Mouse (Mus musculus) liver, embryonic 14.5 days (tissue): ENCODE measurements around the gene Helz.
A peak's percentile ranks its signal among the peaks of the same experiment; 100 is the strongest.

Source experiments
- CTCF ChIP-seq: IDR thresholded peaks from 2 replicates; pipeline ENCODE4 v1.5.1; 2016; ENCODE audit warnings: antibody characterized with exemption, low read depth, control low read depth
- EP300 ChIP-seq: IDR thresholded peaks from 2 replicates; pipeline ENCODE4 v1.6.1; 2016; ENCODE audit warnings: antibody characterized with exemption, low read depth

DNA sequence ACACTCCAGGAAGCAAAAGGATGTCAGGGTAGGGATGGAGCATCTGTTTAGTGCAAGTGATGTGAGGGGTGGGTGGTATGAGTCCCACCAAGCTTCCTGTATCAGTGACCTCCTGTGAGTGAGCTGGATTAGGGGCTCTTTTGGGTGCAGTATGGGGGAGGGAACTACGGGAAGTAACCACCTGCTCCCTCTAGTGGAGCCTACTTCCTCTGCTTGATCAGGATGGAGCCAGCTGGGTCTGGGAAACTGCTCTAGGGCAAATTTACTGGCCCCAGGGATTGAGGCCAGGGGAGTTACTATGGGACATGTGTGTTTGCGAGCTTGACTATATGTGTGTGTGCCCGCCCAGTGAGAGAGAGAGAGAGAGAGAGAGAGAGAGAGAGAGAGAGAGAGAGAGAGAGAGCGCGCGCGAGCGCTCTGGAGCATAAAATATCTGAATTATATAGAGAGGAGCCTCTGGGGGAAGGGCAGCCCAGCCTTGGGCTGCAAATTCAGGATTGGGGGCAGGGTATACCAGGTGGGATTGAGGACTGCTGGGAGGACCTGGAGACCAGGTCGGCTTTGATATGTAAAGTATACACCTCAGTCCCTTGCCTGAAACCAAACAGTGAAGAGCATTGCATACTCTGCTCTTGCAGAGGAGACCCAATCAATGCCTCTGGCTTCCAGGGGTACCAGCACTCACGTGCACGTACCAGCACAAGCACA, 37.9 kb upstream of the Helz start:
- TF ChIP-seq CTCF, result peak; percentile 47
- TF ChIP-seq EP300, result no peak
